Mouse (Mus musculus): ENCODE measurements around the gene Rfxank.

Rfxank gene

GRCm38 (mm10) chr8:70147678-70148607, 9.0 kb upstream of the Rfxank start:
- no peak for DNase-seq

GRCm38 (mm10) chr8:70139981-70140380, 1.0 kb upstream of the Rfxank start:
- no peak for DNase-seq

GRCm38 (mm10) chr8:70137890-70138289, 1.1 kb downstream of the Rfxank start:
- no peak for DNase-seq

- DNase-seq = no peak
These were observed 2.4 kb downstream of the Rfxank start for GRCm38 (mm10) chr8:70136591-70136990.

GRCm38 (mm10) chr8:70134931-70135330, 4.0 kb downstream of the Rfxank start:
- no peak for DNase-seq

GRCm38 (mm10) chr8:70134086-70134485, 4.9 kb downstream of the Rfxank start:
- no peak for DNase-seq

- DNase-seq = peak; percentile 84
These were observed 7.6 kb downstream of the Rfxank start, which contains the start of gene Nr2c2ap for GRCm38 (mm10) chr8:70131166-70131883. Nr2c2ap (plus strand) TSS chr8:70131333.

GRCm38 (mm10) chr8:70130066-70130465, 8.9 kb downstream of the Rfxank start:
- DNase-seq = no peak

GRCm38 (mm10) chr8:70129309-70129952, 9.5 kb downstream of the Rfxank start:
- peak; percentile 76 for DNase-seq

- peak; percentile 70 for DNase-seq
These were observed 10.5 kb downstream of the Rfxank start for GRCm38 (mm10) chr8:70128435-70128834.

- DNase-seq = no peak
These were observed 14.0 kb downstream of the Rfxank start for GRCm38 (mm10) chr8:70124992-70125391.

GRCm38 (mm10) chr8:70122863-70123262, 16.1 kb downstream of the Rfxank start:
- DNase-seq = no peak

- DNase-seq = peak; percentile 98
These were observed 18.3 kb downstream of the Rfxank start, which contains the start of gene Ncan for GRCm38 (mm10) chr8:70120667-70121066. Ncan (minus strand) TSS chr8:70120873.

- peak; percentile 66 for DNase-seq
These were observed 19.9 kb downstream of the Rfxank start for GRCm38 (mm10) chr8:70118726-70119700.

- no peak for DNase-seq
These were observed 21.3 kb downstream of the Rfxank start for GRCm38 (mm10) chr8:70117611-70118010.

GRCm38 (mm10) chr8:70114892-70115291, 24.1 kb downstream of the Rfxank start:
- DNase-seq = no peak

GRCm38 (mm10) chr8:70114488-70114887, 24.5 kb downstream of the Rfxank start:
- no peak for DNase-seq

- DNase-seq = peak; percentile 37
These were observed 26.4 kb downstream of the Rfxank start for GRCm38 (mm10) chr8:70112401-70113016.

GRCm38 (mm10) chr8:70111192-70111795, 27.7 kb downstream of the Rfxank start:
- no peak for DNase-seq

GRCm38 (mm10) chr8:70110451-70110850, 28.5 kb downstream of the Rfxank start:
- DNase-seq = no peak

- no peak for DNase-seq
These were observed 34.0 kb downstream of the Rfxank start for GRCm38 (mm10) chr8:70104922-70105321.
